Mouse (Mus musculus): ENCODE measurements at regions not wholly inside any gene's neighbourhood (a gene's known extent, or its start where the extent isn't known, plus 50 kb on each side); places are given as distances from the start of the nearest gene placed in this dataset.
A peak's percentile ranks its signal among the peaks of the same experiment; 100 is the strongest.

- no peak for DNase-seq
These were observed 245.1 kb upstream of the Spred2 start for GRCm38 (mm10) chr11:19679041-19679440.

GRCm38 (mm10) chr11:19679669-19680068, 244.5 kb upstream of the Spred2 start:
- no peak for DNase-seq

- no peak for DNase-seq
These were observed 223.0 kb upstream of the Spred2 start for GRCm38 (mm10) chr11:19701198-19701597.

- DNase-seq, result no peak
These were observed 215.4 kb upstream of the Spred2 start for GRCm38 (mm10) chr11:19708821-19709220.

- no peak for DNase-seq
These were observed 214.8 kb upstream of the Spred2 start for GRCm38 (mm10) chr11:19709337-19709736.

GRCm38 (mm10) chr11:19713091-19713490, 211.1 kb upstream of the Spred2 start:
- no peak for DNase-seq

- DNase-seq, result no peak
These were observed 210.6 kb upstream of the Spred2 start for GRCm38 (mm10) chr11:19713597-19713996.

- DNase-seq, result no peak
These were observed 210.0 kb upstream of the Spred2 start for GRCm38 (mm10) chr11:19714211-19714610.

GRCm38 (mm10) chr11:19714888-19715595, 209.1 kb upstream of the Spred2 start:
- DNase-seq, result no peak

- DNase-seq, result no peak
These were observed 206.0 kb upstream of the Spred2 start for GRCm38 (mm10) chr11:19718165-19718564.

GRCm38 (mm10) chr11:19729031-19729430, 195.1 kb upstream of the Spred2 start:
- no peak for DNase-seq

GRCm38 (mm10) chr11:19730747-19731146, 193.4 kb upstream of the Spred2 start:
- no peak for DNase-seq

GRCm38 (mm10) chr11:19736076-19736475, 188.1 kb upstream of the Spred2 start:
- no peak for DNase-seq

- DNase-seq, result no peak
These were observed 187.2 kb upstream of the Spred2 start for GRCm38 (mm10) chr11:19736926-19737325.

GRCm38 (mm10) chr11:19737331-19737730, 186.8 kb upstream of the Spred2 start:
- DNase-seq, result no peak

- DNase-seq, result no peak
These were observed 186.4 kb upstream of the Spred2 start for GRCm38 (mm10) chr11:19737807-19738206.

- DNase-seq, result no peak
These were observed 184.5 kb upstream of the Spred2 start for GRCm38 (mm10) chr11:19739527-19740151.

GRCm38 (mm10) chr11:19740562-19740961, 183.6 kb upstream of the Spred2 start:
- no peak for DNase-seq

- no peak for DNase-seq
These were observed 176.8 kb upstream of the Spred2 start for GRCm38 (mm10) chr11:19747097-19747972.

- no peak for DNase-seq
These were observed 176.1 kb upstream of the Spred2 start for GRCm38 (mm10) chr11:19747973-19748559.

GRCm38 (mm10) chr11:19758892-19759291, 165.3 kb upstream of the Spred2 start:
- no peak for DNase-seq

- peak; percentile 44 for DNase-seq
These were observed 163.1 kb upstream of the Spred2 start for GRCm38 (mm10) chr11:19760861-19761693.

GRCm38 (mm10) chr11:19761694-19761976, 162.5 kb upstream of the Spred2 start:
- no peak for DNase-seq
